Mouse (Mus musculus): ENCODE data around the gene Cldn34d. TPM values are rescaled to one million over a fixed set of nuclear protein-coding genes. Genes with fewer than 3 reads are reported as not detected.

The Cldn34d gene
- not detected in 2 replicates for total RNA-seq (2012; rRNA removed)

DNA sequence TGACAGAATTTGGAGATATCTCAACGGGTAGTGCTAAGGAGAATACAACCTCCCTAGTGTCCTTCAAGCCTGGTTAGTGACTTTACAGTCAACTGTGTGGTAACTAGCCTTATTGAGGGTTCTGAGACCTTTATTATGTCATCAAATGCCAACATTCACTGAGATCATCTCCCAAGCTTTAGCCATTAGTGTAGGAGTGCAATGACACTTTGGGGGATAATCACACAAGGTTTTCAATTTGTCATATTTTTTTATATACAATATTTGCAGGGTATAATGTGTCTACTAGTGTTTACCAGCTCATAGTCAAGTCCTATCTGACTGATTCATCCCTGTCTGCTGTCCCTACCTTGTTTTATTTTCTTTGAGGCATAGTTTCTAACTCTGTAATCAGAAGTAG lies at the start of gene Cldn34d:
Cldn34d (minus strand) TSS at position 101 of the 400 bp plus-strand sequence.
- H3K4me1 ChIP-seq (ENCODE audit: control insufficient read depth in 2 of 2, insufficient read depth in 2 of 2, low read length in 2 of 2, poor library complexity in 1 of 2) = no peaks in the 10 kb centered on the region
- no peak within 1 kb of the TSS for H3K9ac ChIP-seq (ENCODE audit: insufficient read depth, low read depth, low read length, poor library complexity, severe bottlenecking)
- H3K36me3 ChIP-seq (ENCODE audit: control insufficient read depth, insufficient read depth, low read length, poor library complexity, severe bottlenecking) = no peaks in the 10 kb centered on the region
- no peak within 1 kb of the TSS for H3K27ac ChIP-seq (ENCODE audit: insufficient read depth, low read depth, low read length, poor library complexity, severe bottlenecking)
- DNase-seq (ENCODE audit: low read depth, low spot score) = no peak
- no peak within 1 kb of the TSS for H3K4me3 ChIP-seq (ENCODE audit: insufficient read depth in 1 of 2, low read depth in 1 of 2, low read length in 2 of 2, poor library complexity in 1 of 2, severe bottlenecking in 1 of 2)
- H3K9me3 ChIP-seq (ENCODE audit: control insufficient read depth, insufficient read depth, low read depth, low read length) = no peaks in the 10 kb centered on the region
- in situ Hi-C loops (cut with MboI; ENCODE audit: low sequenced_read_pairs in 2 of 2, unreplicated experiment in 2 of 2) = no loop called here
- TF ChIP-seq ZC3H11A (IDR thresholded peaks at IDR 0.05; ENCODE audit: borderline replicate concordance, low read depth, low read length) (no peak), MAFK (IDR thresholded peaks at IDR 0.05; ENCODE audit: insufficient read depth, low read depth, low read length) (no peak)

DNA sequence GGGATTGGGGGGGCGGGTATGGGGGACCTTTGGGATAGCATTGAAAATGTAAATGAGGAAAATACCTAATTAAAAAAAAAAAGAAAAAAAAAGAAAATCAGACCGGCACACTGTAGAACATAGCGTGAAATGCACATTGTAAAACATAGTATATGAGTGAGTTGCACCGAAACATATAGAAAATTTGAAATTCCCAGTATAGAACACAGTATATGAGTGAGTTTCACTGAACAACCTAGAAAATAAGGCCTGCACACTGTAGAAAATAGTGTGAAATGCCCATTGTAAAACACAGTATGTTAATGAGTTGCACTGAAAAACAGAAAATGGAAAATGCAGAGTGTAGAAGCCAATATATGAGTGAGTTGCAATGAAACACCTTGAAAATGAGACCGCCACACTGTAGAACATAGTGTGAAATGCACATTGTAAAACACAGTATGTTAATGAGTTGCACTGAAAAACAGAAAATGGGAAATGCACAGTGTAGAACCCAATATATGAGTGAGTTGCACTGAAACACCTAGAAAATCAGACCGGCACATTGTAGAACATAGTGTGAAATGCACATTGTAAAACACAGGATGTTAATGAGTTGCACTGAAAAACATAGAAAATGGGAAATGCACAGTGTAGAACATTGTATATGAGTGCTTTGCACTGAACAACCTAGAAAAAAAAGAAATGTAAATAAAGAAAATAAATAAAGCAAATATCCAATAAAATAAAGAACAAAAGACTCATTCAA lies 4.1 kb downstream of the Cldn34d start:
- H3K4me1 ChIP-seq (ENCODE audit: control insufficient read depth in 2 of 2, insufficient read depth in 2 of 2, low read length in 2 of 2, poor library complexity in 1 of 2) = no peaks in the 10 kb centered on the region
- TF ChIP-seq ZC3H11A (IDR thresholded peaks at IDR 0.05; ENCODE audit: borderline replicate concordance, low read depth, low read length) (no peak), ZNF384 (IDR thresholded peaks at IDR 0.05; ENCODE audit: low read depth, low read length) (no peak), MAFK (IDR thresholded peaks at IDR 0.05; ENCODE audit: insufficient read depth, low read depth, low read length) (no peak), HCFC1 (IDR thresholded peaks at IDR 0.05; ENCODE audit: borderline replicate concordance, insufficient read depth, low read length) (no peak), CHD2 (IDR thresholded peaks at IDR 0.05; ENCODE audit: low read depth, low read length) (no peak)
- DNase-seq (ENCODE audit: low read depth, low spot score) = peak; percentile 88
- in situ Hi-C loops (cut with MboI; ENCODE audit: low sequenced_read_pairs in 2 of 2, unreplicated experiment in 2 of 2) = no loop called here
- no peak overlapping the region for H3K27ac ChIP-seq (ENCODE audit: insufficient read depth, low read depth, low read length, poor library complexity, severe bottlenecking)
- H3K9me3 ChIP-seq (ENCODE audit: control insufficient read depth, insufficient read depth, low read depth, low read length) = no peaks in the 10 kb centered on the region
- H3K4me3 ChIP-seq (ENCODE audit: insufficient read depth in 1 of 2, low read depth in 1 of 2, low read length in 2 of 2, poor library complexity in 1 of 2, severe bottlenecking in 1 of 2) = no peak overlapping the region
- H3K9ac ChIP-seq (ENCODE audit: insufficient read depth, low read depth, low read length, poor library complexity, severe bottlenecking) = no peak overlapping the region
- no peaks in the 10 kb centered on the region for H3K36me3 ChIP-seq (ENCODE audit: control insufficient read depth, insufficient read depth, low read length, poor library complexity, severe bottlenecking)

Other genes with a start within 250 kb of the Cldn34d start
- not detected in 2 replicates for gene Cldn34b4, start 209.6 kb downstream of the Cldn34d start, total RNA-seq (2012; rRNA removed)

Measured in ES-E14 (cell line).